ENCODE assay signal across 30 mouse cellular contexts in the genomic region with DNA sequence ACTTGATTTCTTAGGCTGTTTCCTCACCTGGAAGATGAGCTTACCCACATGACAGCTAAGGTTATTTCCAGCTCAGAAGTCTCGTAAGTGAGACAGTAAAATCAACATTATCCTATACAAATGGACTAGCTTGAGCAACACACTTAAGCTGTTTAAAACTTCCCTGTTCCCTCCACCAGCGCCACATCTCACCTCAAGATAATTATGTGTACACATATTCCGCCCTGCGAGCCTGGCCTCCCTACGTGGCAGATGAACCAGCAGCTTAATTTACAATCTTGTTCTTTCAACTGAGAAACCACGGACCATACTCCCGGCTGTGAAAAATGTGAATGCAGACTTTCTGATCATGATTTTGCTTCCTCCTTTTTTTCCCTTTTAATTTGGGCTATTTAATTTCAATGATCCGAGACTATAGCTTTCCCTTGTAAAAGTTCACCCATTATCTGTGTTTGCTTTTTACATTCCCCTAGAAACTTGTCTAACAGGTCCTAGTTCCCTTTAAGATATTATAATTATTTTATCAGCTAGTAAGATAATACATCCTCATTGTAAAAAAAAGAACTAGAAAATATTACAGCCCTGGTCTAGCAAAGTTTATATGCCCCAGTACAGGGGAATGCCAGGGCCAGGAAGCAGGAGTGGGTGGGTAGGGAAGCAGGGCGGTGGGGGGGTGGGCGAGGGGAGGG.
DNase-seq lines count a peak whose midpoint lies in the region; ATAC-seq and TF ChIP-seq lines count a peak whose summit lies in the region.
"Had no signal": no experiment of that assay in that cellular context is flagged by ENCODE, and none has a peak within 500 bp of the region (broad histone marks: within the 10 kb centered on the region; RNA-seq: fewer than 3 reads in every experiment).

No protein-coding gene starts in this region.

- POLR2A ChIA-PET in Patski (lab: Charles Lee), result no interaction called here

- 0 out of 2 replicates have a peak, but pooled peaks cover 3% of the 10 kb centered on the region for H3K4me1 ChIP-seq in lung, embryonic 16.5 days (replicated peaks; ENCODE audit: control insufficient read depth, insufficient read depth, low read length)
- peaks cover 4% of the 10 kb centered on the region; the same call in 1 of the 2 replicates for H3K4me1 ChIP-seq in intestine, embryonic 16.5 days (ENCODE audit: control insufficient read depth, insufficient read depth, low read length)
- H3K4me1 ChIP-seq in stomach, embryonic 16.5 days (ENCODE audit: control insufficient read depth, insufficient read depth, low read length), result no peaks in the 10 kb centered on the region; the same call in 1 of the 2 replicates
- H3K4me1 ChIP-seq: forebrain, embryonic 10.5 days; forebrain, embryonic 15.5 days; heart, embryonic 10.5 days; heart, embryonic 15.5 days; hindbrain, embryonic 12.5 days; kidney, embryonic 15.5 days; liver, embryonic 12.5 days; neural tube, embryonic 15.5 days had no signal

- no peak overlapping the region for H3K9ac ChIP-seq in lung, embryonic 16.5 days (ENCODE audit: low read length)
- no peak overlapping the region for H3K9ac ChIP-seq in intestine, embryonic 16.5 days (ENCODE audit: low read depth, low read length)
- H3K9ac ChIP-seq in stomach, embryonic 16.5 days (ENCODE audit: low read length), result peak overlapping the region; percentile 34; the same call in 1 of the 2 replicates
- H3K9ac ChIP-seq: forebrain, embryonic 15.5 days; heart, embryonic 15.5 days; hindbrain, embryonic 12.5 days; kidney, embryonic 15.5 days; liver, embryonic 12.5 days; liver, postnatal 0 days; neural tube, embryonic 15.5 days had no signal

- H3K4me2 ChIP-seq in lung, embryonic 16.5 days (ENCODE audit: low read depth, low read length), result 0 out of 2 replicates have a peak overlapping the region, but pooled peaks have one; percentile 5
- H3K4me2 ChIP-seq in intestine, embryonic 16.5 days (ENCODE audit: low read depth, low read length), result peak overlapping the region; percentile 34
- H3K4me2 ChIP-seq in stomach, embryonic 16.5 days (ENCODE audit: low read depth, low read length), result peak overlapping the region; percentile 44
- H3K4me2 ChIP-seq: forebrain, embryonic 15.5 days; heart, embryonic 15.5 days; hindbrain, embryonic 12.5 days; kidney, embryonic 15.5 days; liver, embryonic 12.5 days; neural tube, embryonic 15.5 days had no signal

- CTCF ChIA-PET in Patski (lab: Charles Lee), result interaction anchor here (0.6 kb wide), 1 partner anchor 13 kb away, joined by 3 read pairs; no protein-coding TSS in a partner anchor

- DNase-seq in lung, postnatal 10 days, result no peak
- no peak for DNase-seq in Patski (ENCODE audit: low read depth, low spot score)
- no peak for DNase-seq in adrenal gland, postnatal 4 days (ENCODE audit: low spot score in 2 of 2)
- no peak for DNase-seq in left cerebral cortex, adult 2 months (ENCODE audit: extremely low spot score in 1 of 2, low spot score in 2 of 2)
- DNase-seq: adrenal gland, adult 2 months; adrenal gland, postnatal 36 days; cerebellum, adult 2 months; gastrocnemius, postnatal 25 days; heart, adult 11 months; heart, postnatal 36 days; kidney, adult 18-20 months; kidney, postnatal 25 days; liver, postnatal 0 days; midbrain, embryonic 14.5 days; retina, postnatal 1 day; right cerebral cortex, postnatal 14 days had no signal

- H3K9me3 ChIP-seq in lung, embryonic 16.5 days (ENCODE audit: control insufficient read depth, low read length), result no peaks in the 10 kb centered on the region
- H3K9me3 ChIP-seq in intestine, embryonic 16.5 days (ENCODE audit: control insufficient read depth, low read length), result no peaks in the 10 kb centered on the region
- no peaks in the 10 kb centered on the region for H3K9me3 ChIP-seq in stomach, embryonic 16.5 days (replicated peaks; ENCODE audit: control insufficient read depth, low read length)
- H3K9me3 ChIP-seq: forebrain, embryonic 10.5 days; forebrain, embryonic 15.5 days; heart, embryonic 10.5 days; heart, embryonic 15.5 days; hindbrain, embryonic 12.5 days; kidney, embryonic 15.5 days; liver, embryonic 12.5 days; neural tube, embryonic 15.5 days had no signal

- H3K27ac ChIP-seq in lung, embryonic 16.5 days (ENCODE audit: low read length), result peak overlapping the region; percentile 28
- peak overlapping the region; percentile 76 for H3K27ac ChIP-seq in intestine, embryonic 16.5 days (ENCODE audit: low read length)
- peak overlapping the region; percentile 95 for H3K27ac ChIP-seq in stomach, embryonic 16.5 days (ENCODE audit: low read length)
- H3K27ac ChIP-seq in left cerebral cortex, adult 2 months, result no peak overlapping the region
- H3K27ac ChIP-seq: forebrain, embryonic 10.5 days; forebrain, embryonic 15.5 days; heart, embryonic 10.5 days; heart, embryonic 15.5 days; hindbrain, embryonic 12.5 days; hindbrain, postnatal 0 days; kidney, embryonic 15.5 days; liver, embryonic 12.5 days; neural tube, embryonic 15.5 days had no signal

- in situ Hi-C loops in Patski (cut with MboI; ENCODE audit: low pct_unique_long_range_greater_than_20kb), result no loop called here

- no peaks in the 10 kb centered on the region for H3K27me3 ChIP-seq in lung, embryonic 16.5 days (ENCODE audit: control insufficient read depth, insufficient read depth, low read depth, low read length)
- peaks cover 7% of the 10 kb centered on the region for H3K27me3 ChIP-seq in Patski
- no peaks in the 10 kb centered on the region for H3K27me3 ChIP-seq in intestine, embryonic 16.5 days (replicated peaks; ENCODE audit: control insufficient read depth, insufficient read depth, low read length)
- H3K27me3 ChIP-seq in stomach, embryonic 16.5 days (ENCODE audit: control insufficient read depth, insufficient read depth, low read length), result no peaks in the 10 kb centered on the region
- H3K27me3 ChIP-seq: forebrain, embryonic 15.5 days; heart, embryonic 15.5 days; hindbrain, embryonic 12.5 days; kidney, embryonic 15.5 days; liver, embryonic 12.5 days; neural tube, embryonic 15.5 days had no signal

- 36% methylated on average over 10 of the region's 10 CpGs for WGBS in lung, embryonic 16.5 days
- 44% methylated on average over 10 of the region's 10 CpGs for WGBS in intestine, embryonic 16.5 days
- 43% methylated on average over 10 of the region's 10 CpGs for WGBS in stomach, embryonic 16.5 days

- intact Hi-C loops in left cerebral cortex, adult 2 months (cut with DNase I), result no loop called here

- no peak overlapping the region for H3K4me3 ChIP-seq in lung, embryonic 16.5 days (ENCODE audit: low read length)
- no peak overlapping the region for H3K4me3 ChIP-seq in intestine, embryonic 16.5 days (ENCODE audit: low read length)
- H3K4me3 ChIP-seq in stomach, embryonic 16.5 days (replicated peaks; ENCODE audit: low read length), result no peak overlapping the region; the same call in 1 of the 2 replicates
- H3K4me3 ChIP-seq in left cerebral cortex, adult 2 months, result no peak overlapping the region
- H3K4me3 ChIP-seq: forebrain, embryonic 10.5 days; forebrain, embryonic 15.5 days; heart, embryonic 10.5 days; heart, embryonic 15.5 days; hindbrain, embryonic 12.5 days; kidney, embryonic 15.5 days; liver, embryonic 12.5 days; neural tube, embryonic 15.5 days had no signal

- peak; percentile 28; the same call in 1 of the 2 replicates for ATAC-seq in lung, embryonic 16.5 days (ENCODE audit: low read depth)
- peak; percentile 26 for ATAC-seq in Patski
- peak; percentile 92 for ATAC-seq in intestine, embryonic 16.5 days
- peak; percentile 87 for ATAC-seq in stomach, embryonic 16.5 days (ENCODE audit: insufficient read depth, low FRiP score)
- ATAC-seq: activated CD4-positive, CD25-positive, alpha-beta regulatory T cell, adult 4 months; CD4-positive, CD25-positive, alpha-beta regulatory T cell, adult 4 months; forebrain, embryonic 15.5 days; hindbrain, postnatal 0 days; liver, embryonic 12.5 days; liver, postnatal 0 days had no signal

- no peaks in the 10 kb centered on the region for H3K36me3 ChIP-seq in lung, embryonic 16.5 days (ENCODE audit: control insufficient read depth, insufficient read depth, low read length)
- no peaks in the 10 kb centered on the region for H3K36me3 ChIP-seq in intestine, embryonic 16.5 days (ENCODE audit: control insufficient read depth, insufficient read depth, low read length)
- no peaks in the 10 kb centered on the region for H3K36me3 ChIP-seq in stomach, embryonic 16.5 days (ENCODE audit: control insufficient read depth, insufficient read depth, low read length)
- H3K36me3 ChIP-seq: forebrain, embryonic 10.5 days; forebrain, embryonic 15.5 days; heart, embryonic 10.5 days; heart, embryonic 15.5 days; hindbrain, embryonic 12.5 days; kidney, embryonic 15.5 days; liver, embryonic 12.5 days; neural tube, embryonic 15.5 days had no signal

- TF ChIP-seq CTCF in Patski (IDR thresholded peaks at IDR 0.05), result no peak
- no peak for TF ChIP-seq CTCF in left cerebral cortex, adult 2 months (IDR thresholded peaks at IDR 0.05)

Comparison
In these comparisons a context has a peak if more than half of its experiments do, and no peak if none do; other contexts are left out.
1. ATAC-seq: peak in every context shown above with its lines; median percentile 92 in intestine, embryonic 16.5 days; 87 in stomach, embryonic 16.5 days; 28 in lung, embryonic 16.5 days; 26 in Patski.